Mouse (Mus musculus) T-helper 2 cell (primary cell): Measurements from ENCODE around the gene Dab1.

ENCODE experiments used
- in situ Hi-C: fragments of 300-600 bp; cut with MboI, MseI; formaldehyde crosslinking; loops from one replicate; pipeline ENCODE4 v1.15.1; 2025; ENCODE audit warnings: high pct_unique_total_duplicates

The Dab1 gene

DNA sequence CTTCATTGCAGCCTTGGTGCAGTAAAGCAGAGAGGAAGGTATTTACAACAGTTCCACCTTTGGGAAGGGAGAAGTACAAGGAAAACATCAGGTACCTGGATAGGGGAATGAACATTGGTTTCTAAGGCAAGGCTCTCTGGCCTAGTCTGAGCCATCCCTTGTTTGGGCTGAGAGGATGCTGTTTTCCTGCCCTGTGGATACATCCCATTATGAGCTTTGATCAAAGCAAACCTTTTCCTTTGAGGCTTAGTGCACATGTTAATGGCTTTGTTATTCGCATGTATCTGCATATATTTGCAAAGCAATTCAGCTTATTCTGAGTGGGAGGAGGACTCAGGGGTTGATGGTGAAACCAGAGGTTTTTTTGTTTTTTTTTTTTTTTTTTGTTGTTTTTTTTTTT is 185.3 kb downstream of the Dab1 start:
- in situ Hi-C loops, result no loop called here

DNA sequence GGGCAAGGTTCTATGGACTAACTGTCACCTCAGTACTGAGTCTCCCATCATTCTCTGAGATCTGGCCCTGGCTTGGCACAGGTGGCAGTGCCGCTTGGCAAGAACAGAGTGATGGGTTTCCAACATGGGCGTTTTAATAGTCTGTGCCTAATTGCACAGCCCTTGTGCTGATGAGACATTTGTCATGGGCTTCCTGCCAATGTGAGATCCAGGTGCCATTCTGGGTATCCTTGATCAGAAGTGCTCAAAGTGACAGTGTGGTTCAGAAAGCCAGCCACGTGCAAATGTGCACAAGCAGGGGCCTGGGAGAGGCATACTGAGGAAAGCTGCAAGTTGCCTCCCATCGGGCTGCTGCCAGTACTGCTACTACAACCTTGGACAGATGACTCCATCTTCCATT is 203.5 kb downstream of the Dab1 start:
- in situ Hi-C loops, result no loop called here

DNA sequence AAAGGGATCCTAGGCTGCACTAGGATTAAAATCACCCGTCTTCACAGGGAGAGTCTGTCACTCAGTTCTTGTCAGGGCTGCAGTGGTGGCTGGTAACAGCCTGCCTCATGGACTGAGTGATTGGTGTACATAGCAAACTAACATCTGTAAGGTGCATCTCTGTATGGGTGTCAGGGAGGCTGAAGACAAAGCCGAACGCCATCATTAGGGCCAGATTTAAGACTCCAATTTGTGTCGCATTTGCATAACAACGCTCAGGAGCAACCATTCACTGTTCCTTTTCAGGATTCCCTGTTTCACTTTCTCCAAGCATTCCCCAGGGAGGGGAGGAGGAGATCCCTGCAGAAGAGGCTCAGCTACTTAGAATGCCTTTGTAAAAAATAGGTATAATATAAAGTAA is 219.2 kb downstream of the Dab1 start:
- in situ Hi-C loops, result no loop called here

DNA sequence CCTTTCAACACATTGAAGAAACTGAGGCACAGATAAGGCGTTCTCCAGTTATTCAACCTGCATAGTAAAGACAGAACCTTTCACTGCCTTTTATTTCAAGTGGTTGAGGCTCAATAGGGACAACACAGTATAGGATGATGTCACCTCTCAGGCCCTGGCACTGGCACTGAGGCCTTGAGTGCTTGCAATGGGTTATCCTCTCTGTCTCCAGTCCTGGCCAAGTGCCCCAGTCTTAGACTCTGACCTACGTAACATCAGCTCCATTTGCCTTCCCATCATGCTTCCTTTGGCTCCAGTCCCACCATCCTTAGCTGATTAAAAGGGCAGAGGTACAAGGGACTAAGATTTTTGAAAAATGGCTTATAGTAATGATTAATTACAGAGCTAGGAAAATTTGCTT is 220.4 kb downstream of the Dab1 start:
- in situ Hi-C loops, result no loop called here

DNA sequence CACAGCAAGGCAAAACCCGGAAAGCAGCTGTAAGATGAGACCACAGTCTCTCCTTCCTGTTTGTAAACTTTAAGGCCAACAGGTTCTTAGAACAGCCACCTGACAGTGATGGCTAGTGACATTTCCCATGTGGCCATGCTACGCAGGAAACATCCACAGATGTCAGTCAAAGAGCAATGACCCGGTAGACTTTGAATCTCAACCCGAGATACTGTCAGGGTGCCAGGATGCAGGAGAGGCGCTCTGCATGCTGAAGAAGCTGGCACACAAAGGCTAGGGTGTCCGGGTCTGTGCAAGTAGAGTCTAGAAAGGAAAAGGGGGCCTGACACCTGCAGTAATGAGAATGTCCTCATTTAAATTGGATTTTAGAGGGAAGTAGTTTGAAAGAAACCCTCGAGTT is 222.0 kb downstream of the Dab1 start:
- in situ Hi-C loops, result loop anchor here (10.0 kb wide), 1 partner anchor 1744 kb away; no protein-coding TSS in a partner anchor

DNA sequence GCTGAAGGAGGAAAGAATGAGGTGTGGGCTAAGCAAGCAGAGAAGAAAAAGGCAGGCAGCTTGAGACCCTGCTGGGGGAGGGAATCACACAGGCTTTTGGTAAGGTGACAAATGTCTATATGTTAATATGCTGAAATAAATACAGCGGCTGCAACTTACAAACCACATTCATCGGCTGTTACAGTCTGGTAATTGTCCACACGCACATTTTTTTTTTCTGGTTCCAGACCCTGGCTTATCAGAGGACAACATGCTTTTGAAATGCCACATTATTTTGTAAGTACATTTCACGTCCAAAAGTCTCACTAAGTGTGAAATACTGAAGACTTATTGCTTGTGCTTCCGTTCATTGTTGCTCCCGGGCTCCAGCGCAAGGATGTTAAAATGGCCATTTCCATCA is 225.5 kb downstream of the Dab1 start:
- in situ Hi-C loops, result loop anchor here (10.0 kb wide), 1 partner anchor 1740 kb away; no protein-coding TSS in a partner anchor

DNA sequence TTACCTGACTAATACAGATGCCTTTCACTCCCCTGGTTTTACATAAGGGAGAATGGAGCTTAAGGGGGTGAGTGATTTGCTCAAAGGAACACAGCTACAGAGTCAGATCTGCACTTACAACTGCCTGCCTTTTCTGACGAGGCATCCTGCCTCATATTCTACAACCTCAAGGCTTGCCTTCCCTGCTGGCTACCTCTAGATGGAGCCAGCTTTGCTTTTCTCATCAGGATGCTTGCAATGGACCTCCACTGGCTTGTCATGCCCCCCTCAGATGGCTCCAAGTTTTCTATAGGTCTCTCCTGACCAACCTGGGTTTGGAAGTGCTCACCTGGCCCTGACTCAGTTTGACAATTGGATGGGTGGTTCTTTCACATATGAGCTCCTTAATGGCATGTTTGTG is 238.0 kb downstream of the Dab1 start:
- in situ Hi-C loops, result no loop called here

DNA sequence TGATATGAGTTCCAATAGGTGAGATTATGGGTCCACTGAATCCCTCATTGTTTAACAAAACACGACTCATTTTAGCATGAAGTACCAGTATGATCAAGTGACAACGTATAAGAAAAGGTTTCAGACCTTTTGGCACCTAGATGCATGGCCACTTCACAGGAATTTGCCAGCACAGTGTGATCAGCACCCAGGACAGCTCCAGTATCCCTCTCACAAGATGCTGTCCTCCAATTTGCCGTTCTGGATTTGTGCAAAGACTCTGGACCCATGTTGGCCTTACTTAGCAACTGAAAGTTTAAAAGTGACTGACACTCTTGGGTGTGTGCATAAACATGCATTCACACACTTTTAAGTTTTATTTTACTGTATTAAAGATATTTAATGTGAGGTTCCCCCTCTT is 256.4 kb downstream of the Dab1 start:
- in situ Hi-C loops, result loop anchor here (10.0 kb wide), 1 partner anchor 181 kb away; no protein-coding TSS in a partner anchor

DNA sequence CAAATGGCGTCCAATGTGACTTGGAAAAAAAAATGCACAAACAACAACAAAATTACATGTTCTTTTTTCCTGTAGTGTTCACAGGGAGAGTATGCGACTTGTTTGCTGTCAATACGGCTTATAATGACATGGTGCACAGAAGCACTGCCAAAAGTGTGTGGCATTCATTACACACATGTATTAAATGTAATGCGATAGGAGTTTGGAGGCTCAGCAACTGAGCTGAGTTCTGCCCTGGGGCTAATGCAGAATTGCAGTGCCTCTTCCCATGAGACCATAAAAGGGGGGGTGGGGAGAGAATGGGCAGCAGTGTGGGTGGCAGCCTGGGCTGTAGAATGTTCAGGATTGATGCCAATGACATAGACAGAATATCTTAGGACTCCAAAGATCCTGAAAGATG is 259.7 kb downstream of the Dab1 start:
- in situ Hi-C loops, result loop anchor here (10.0 kb wide), 1 partner anchor 184 kb away; no protein-coding TSS in a partner anchor

DNA sequence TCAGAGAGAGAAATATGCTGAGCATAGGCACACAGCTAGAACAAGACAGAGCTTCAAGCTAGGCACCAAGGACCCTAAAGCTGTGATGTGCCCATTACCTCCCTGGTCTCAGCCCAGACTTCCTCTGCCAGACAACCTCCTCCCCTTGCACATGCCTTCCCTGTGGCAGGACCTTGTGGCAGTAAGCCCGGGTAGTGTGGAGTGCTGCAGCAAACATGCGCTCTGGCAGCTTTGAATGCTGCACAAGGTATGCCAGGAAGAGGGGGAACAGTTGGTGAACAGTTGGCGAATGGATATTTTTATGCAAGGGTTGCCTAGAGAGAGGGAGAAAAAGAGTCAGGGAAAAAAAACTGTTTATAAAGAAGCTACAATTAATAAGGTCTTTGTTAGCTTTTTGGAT is 262.5 kb downstream of the Dab1 start:
- in situ Hi-C loops, result no loop called here

DNA sequence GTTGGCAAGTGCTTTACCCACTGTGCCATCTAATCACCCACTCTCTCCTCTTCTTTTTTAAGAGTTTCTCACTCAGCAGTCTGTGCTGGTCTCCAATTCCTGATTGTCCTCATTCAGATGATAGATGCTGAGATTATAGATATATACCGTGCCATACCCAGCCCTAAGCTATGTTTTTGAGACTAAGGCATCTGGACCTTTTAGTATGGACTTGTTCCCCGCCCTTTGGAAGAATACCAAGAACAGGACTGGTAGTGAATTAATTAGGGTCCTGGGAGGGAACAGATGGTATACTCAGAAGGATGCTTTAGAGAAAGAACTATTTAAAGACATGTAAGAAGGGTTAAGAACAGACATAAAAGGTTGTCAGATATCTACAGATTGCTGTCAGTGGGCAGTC is 268.9 kb downstream of the Dab1 start:
- in situ Hi-C loops, result no loop called here

DNA sequence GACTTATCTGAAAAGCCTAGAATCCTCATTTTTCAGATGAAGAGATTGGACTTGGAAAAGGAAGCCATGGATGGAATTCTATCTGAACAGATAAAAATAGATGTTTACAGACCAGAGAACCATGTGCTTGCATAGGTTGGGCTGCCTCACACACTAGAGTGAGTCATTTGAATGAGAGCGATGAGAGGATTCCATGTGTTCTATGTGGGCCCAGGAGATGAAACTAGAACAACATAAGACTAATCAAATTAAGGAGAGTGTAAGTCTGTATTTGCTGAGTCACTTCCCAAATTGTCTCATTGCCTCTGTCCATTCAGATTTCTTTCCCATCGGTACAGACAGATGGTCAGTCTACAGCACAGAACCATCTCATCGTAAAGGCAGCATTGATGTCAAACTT is 270.0 kb downstream of the Dab1 start:
- in situ Hi-C loops, result no loop called here

DNA sequence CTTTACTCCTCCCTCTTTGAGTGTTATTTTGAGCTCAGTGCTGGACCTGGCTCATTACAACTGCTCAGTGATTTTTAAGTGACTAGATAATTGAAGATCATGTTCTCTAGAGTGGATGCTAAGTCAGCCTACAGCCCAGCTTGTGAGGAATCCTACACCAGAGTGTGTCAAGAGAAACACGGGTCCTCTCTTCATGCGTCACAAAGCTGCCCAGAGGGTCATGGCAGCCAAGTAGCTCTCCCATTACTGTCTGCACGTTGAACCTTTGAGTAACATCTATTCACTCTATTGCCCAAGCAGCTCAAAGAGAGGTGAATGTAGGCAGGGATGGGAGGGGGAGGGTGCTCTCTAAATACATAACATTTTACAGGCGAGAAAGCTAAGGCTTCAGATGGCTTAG is 277.6 kb downstream of the Dab1 start:
- in situ Hi-C loops, result no loop called here

DNA sequence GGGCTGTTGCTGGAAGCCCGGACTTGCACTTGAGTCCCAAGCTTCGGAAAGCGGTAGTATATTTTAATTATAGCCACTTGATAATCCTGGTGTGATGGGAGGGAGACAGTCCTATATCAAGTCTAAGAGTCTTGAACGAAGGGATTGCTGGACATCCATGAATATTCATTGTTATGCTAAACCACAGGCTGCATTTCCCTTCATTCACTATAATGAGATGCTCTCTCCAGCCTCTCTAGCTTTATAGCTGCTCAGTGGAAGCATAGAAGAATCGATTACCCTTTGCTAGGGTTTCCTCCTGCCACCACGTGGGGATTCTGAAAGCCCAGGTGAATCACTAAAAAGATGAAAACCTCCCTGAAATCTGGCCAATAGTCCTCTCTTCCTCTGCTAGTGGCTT is 278.5 kb downstream of the Dab1 start:
- in situ Hi-C loops, result no loop called here

DNA sequence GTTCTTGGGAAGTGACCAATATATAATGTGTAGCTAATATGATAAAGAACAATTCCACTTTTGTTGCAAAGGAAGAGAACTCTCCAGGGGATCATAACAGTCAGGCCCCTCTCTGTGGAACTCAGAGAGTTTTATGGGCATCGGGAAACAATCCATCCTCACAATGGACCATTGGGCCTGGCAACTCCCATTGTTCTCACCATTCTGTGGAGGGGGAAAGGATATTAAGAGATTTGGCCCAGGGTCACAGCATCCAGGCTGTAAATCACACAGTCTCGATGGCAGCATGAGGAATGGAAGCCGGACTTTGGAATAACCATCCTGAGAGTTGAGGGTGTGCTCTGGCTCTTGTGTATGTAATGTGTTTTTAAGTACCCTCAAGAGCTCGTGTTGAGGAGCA is 292.3 kb downstream of the Dab1 start:
- in situ Hi-C loops, result no loop called here

DNA sequence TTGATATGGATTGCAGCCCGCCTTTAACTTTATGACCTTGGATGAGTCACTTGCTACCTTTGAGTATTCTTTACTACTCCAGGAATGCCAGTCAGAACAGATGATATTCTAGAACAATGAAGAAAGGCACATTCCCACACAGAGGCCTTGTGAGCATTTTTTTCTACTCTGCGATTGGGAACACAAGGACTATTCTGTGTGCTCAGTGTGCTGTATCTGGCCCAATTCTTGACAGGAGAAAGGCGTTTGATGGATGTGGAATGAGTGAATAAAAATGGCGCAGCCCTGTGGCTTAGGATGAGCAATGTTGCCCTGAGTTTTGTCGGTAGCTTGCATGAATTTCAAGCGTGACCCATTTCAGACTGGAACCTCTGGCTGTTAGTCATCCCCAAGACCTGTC is 292.9 kb downstream of the Dab1 start:
- in situ Hi-C loops, result no loop called here

DNA sequence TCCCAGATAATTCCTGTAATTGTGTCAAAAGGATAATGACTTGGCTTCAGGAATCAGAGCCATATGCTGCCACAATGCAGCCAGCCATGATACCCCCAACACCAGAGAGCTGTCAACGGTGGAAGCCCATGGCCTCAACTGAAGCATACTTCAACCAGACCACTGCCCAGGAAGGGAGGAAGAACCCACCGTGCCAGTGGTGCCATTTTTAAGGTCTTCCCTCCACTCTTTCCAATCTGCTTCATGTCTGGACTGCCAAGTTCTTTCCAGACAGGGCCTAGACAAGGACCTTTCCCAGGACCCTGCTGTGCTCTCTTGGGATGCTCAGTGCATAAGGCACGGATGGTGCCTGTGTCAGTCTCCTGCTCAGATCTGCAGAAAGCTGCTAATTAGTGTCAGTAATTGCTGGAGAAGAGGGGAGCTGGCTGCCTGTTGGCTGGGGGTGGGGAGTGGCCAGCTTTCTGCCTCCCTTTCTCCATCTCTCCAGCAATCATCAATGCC is 303.3 kb downstream of the Dab1 start:
- in situ Hi-C loops, result no loop called here

DNA sequence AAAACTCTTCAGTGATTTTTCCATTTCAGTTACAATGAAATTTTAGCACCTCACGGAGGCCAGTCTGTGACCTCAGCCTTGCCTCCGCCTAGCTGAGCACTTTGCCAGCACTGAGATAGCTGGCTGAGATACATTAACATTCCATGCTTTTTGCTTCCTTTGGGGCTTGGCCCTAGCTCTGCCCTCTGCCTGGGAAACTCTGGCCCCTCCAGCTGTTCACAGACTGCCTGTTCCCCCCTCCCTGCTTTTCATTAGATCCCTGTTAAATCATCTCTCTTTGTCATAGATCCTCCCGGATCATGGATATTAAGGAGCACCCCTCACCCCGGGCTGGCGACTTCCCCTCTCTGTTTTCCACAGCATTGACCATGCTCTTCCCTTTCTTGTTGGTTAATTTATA is 307.5 kb downstream of the Dab1 start:
- in situ Hi-C loops, result no loop called here

DNA sequence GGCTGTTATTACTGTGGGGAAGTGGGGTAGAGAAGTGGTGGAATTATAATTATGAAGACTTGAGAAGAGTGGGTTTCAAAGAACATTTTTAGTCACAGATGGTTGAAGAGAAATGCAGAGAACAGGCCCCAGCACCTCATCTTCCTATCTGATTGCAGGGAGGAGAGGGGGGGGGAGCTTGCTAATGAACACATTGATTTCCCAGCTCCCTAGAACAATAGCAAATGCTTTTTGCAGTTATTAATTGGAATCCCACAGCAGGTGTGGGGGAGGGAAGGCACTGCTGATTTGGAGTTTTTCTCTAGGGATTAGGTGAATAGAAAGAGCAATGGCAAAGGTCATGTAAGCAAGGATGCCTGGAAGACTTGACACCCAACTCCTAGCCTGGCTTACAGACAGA is 310.5 kb downstream of the Dab1 start:
- in situ Hi-C loops, result no loop called here

DNA sequence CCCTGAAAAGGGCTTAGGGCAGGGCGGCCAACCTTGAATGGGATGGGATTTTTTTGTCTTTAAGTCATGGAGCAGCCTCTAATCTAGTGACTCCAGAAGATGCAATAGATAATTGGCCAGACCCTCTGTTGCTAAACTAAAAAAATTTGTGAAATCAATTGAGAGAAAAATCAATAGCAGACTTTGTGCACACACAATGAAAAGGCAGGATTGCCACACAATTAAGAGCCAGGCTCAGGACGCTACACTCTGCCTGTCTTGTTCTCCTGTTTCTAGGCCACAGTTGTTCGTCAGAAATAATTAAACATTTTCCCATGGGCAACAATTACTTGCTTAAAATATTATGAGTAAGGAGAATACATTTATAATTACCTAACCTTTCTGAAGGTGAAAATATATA is 315.2 kb downstream of the Dab1 start:
- in situ Hi-C loops, result no loop called here

DNA sequence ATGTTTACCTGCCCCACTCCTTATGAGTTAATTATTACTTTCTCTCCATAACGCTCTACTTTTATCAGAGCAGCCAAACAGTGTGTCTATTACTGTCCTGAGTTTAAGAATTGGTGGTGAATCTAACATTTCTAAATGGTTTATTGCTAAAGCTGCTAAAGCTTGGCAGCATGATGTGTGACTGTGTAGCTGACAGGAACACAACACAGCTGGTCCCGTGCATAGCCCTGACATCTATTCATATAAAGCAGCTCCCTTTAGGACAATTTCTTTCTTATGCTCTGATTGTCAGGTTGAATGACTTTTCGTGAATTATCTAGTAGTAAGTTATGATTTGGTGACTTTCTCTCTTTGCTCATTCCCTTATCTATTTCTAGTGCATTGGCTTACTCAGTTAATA is 329.1 kb downstream of the Dab1 start:
- in situ Hi-C loops, result no loop called here

DNA sequence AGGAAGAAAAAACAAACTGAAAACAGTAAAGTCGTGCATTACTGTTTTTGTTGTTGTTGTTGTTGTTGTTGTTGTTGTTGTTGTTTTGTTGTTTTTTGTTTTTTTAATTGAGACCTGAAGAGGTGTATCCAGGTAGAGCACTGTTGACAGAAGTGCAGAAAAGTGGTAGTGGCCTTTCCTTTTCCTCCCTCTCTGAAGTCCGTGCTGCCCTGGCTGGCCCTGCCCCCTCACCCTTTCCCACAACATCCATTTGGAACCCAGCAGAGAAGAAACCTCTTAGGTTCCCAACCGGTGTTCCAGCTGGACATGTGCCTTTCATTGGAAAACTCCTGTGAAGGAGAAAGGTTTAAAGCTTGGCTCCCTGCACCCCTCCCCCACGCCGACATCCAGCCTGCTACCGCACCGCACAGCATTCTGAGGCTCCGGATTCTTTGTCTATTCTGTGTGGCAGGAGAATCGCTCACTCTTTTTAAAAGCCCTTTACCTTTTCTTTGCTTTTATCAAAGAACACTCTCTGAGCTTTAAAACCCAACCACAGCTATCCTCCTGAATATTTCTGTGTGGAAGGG is 334.6 kb downstream of the Dab1 start:
- in situ Hi-C loops, result no loop called here

DNA sequence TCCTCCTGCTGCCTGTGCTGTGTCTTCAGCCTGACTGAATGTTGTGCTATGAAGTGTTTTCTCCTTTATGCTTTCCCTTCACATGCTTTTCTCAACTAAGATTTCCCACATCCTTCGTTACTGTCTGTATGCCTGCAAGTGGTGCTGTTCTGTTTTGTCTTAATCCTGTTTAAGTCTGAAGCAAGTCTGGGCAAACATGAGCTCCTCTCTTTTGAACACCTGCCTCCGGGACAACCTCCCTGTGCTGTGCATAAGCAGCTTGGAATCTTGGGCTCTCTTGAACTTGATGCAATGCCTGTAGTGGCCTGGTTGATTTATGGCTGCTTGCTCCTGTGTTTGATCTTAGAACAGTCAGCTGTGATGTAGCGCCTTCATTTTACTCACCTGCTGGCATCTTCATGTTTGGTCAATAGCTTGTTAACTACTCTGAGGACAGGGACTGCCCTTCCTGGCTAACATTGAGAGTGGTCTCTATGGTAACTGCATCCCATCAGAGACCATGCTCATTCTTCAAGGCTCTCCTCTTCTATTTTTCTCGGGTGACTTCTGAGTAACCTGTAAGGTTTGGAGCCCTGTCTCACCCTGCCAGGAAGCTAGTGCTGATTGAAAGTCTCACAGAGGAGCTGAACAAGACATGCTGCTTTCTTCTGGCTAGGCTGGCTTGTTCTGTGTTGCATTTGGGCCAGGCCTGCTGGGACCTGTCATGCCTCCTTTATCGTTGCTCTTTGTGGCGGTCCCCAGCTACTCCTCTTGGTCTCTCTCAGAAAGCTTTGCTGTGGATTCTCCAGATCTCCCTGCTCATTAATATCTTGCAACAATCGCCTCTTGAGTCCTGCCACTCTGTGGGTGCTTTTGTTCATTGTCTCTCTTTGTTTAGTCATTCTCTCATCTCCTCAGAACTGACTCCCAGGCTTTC is 342.2 kb downstream of the Dab1 start:
- in situ Hi-C loops, result no loop called here
